Mouse (Mus musculus): ENCODE measurements around the gene Gm20696. TPM values are rescaled to one million over a fixed set of nuclear protein-coding genes. Genes with fewer than 3 reads are reported as not detected.

The Gm20696 gene
- polyA plus RNA-seq, 1 experiment from 2014 or later: 2.5 TPM

DNA sequence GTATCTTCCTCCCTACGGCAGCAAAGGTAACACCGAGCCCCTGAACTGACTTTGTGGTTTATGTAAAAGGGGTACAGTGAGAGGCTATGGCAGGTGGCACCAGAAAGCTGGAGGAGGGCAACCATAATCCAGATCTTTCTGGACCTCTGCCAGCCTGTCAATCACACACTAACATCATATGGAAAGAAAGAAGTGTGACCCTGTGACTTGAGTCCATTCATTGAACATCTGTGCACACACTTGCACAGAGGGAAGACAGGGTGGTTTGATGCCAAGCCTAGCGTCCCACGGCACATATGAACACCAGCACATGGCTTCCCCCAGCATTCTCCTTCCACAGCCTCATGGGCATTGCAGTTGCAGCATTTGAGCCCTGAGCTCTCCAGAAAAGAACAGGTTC, 202.1 kb downstream of the Gm20696 start:
- Histone ChIP-seq H3K9me3 (replicated peaks; ENCODE audit: control insufficient read depth, low read length) (no peaks in the 10 kb centered on the region), H3K4me1 (ENCODE audit: control insufficient read depth, insufficient read depth, low read length) (no peaks in the 10 kb centered on the region), H3K4me3 (ENCODE audit: low read depth, low read length) (no peak overlapping the region), H3K27ac (replicated peaks; ENCODE audit: low read depth, low read length) (no peak overlapping the region), H3K4me2 (ENCODE audit: low read depth, low read length) (no peak overlapping the region), H3K36me3 (replicated peaks; ENCODE audit: control insufficient read depth, insufficient read depth, low read depth, low read length) (no peaks in the 10 kb centered on the region), H3K9ac (replicated peaks; ENCODE audit: low read length) (no peak overlapping the region), H3K27me3 (ENCODE audit: control insufficient read depth, insufficient read depth, low read length) (no peaks in the 10 kb centered on the region)
- DNase-seq (ENCODE audit: low spot score) (no peak), ATAC-seq (replicated peaks; ENCODE audit: insufficient number of reproducible peaks, low FRiP score, low TSS enrichment, low read depth) (no peak)
- 80% methylated on average over 4 of the region's 4 CpGs for WGBS

- no peak for DNase-seq (ENCODE audit: low spot score)
- Histone ChIP-seq H3K4me3 (ENCODE audit: low read depth, low read length) (no peak overlapping the region), H3K9ac (replicated peaks; ENCODE audit: low read length) (no peak overlapping the region), H3K4me2 (ENCODE audit: low read depth, low read length) (no peak overlapping the region), H3K27me3 (ENCODE audit: control insufficient read depth, insufficient read depth, low read length) (no peaks in the 10 kb centered on the region), H3K27ac (replicated peaks; ENCODE audit: low read depth, low read length) (no peak overlapping the region), H3K9me3 (replicated peaks; ENCODE audit: control insufficient read depth, low read length) (no peaks in the 10 kb centered on the region), H3K4me1 (ENCODE audit: control insufficient read depth, insufficient read depth, low read length) (no peaks in the 10 kb centered on the region), H3K36me3 (replicated peaks; ENCODE audit: control insufficient read depth, insufficient read depth, low read depth, low read length) (no peaks in the 10 kb centered on the region)
- 92% methylated on average over 7 of the region's 7 CpGs for WGBS
- ATAC-seq (replicated peaks; ENCODE audit: insufficient number of reproducible peaks, low FRiP score, low TSS enrichment, low read depth): no peak
These were observed 202.7 kb downstream of the Gm20696 start for GRCm38 (mm10) chr6:99463906-99464305.

DNA sequence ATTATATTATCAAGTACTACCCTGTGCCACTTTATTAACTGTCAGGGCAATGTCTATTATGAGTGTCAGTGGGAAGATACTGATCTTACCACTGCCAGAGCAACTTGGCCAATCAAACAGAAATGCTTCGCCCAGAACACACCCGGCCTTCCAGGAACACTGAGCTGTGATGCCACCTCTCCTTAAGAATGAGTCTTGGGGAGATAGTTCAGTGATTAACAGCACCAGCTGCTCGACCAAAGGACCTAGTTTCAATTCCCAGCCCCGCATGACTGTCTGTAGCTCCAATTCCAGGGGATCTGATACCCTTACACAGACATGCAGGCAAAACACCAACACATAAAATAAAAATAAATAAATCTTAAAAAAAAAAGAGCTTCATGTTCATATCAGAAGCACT, 207.8 kb downstream of the Gm20696 start:
- no peaks in the 10 kb centered on the region for H3K4me1 ChIP-seq (ENCODE audit: control insufficient read depth, insufficient read depth, low read length)
- no peaks in the 10 kb centered on the region for H3K36me3 ChIP-seq (replicated peaks; ENCODE audit: control insufficient read depth, insufficient read depth, low read depth, low read length)
- no peak overlapping the region for H3K9ac ChIP-seq (replicated peaks; ENCODE audit: low read length)
- H3K4me2 ChIP-seq (ENCODE audit: low read depth, low read length): no peak overlapping the region
- H3K27ac ChIP-seq (replicated peaks; ENCODE audit: low read depth, low read length): no peak overlapping the region
- DNase-seq (ENCODE audit: low spot score): no peak
- no peaks in the 10 kb centered on the region for H3K27me3 ChIP-seq (ENCODE audit: control insufficient read depth, insufficient read depth, low read length)
- no peak for ATAC-seq (replicated peaks; ENCODE audit: insufficient number of reproducible peaks, low FRiP score, low TSS enrichment, low read depth)
- H3K9me3 ChIP-seq (replicated peaks; ENCODE audit: control insufficient read depth, low read length): no peaks in the 10 kb centered on the region
- WGBS: 91% methylated on average over 4 of the region's 4 CpGs
- no peak overlapping the region for H3K4me3 ChIP-seq (ENCODE audit: low read depth, low read length)

DNA sequence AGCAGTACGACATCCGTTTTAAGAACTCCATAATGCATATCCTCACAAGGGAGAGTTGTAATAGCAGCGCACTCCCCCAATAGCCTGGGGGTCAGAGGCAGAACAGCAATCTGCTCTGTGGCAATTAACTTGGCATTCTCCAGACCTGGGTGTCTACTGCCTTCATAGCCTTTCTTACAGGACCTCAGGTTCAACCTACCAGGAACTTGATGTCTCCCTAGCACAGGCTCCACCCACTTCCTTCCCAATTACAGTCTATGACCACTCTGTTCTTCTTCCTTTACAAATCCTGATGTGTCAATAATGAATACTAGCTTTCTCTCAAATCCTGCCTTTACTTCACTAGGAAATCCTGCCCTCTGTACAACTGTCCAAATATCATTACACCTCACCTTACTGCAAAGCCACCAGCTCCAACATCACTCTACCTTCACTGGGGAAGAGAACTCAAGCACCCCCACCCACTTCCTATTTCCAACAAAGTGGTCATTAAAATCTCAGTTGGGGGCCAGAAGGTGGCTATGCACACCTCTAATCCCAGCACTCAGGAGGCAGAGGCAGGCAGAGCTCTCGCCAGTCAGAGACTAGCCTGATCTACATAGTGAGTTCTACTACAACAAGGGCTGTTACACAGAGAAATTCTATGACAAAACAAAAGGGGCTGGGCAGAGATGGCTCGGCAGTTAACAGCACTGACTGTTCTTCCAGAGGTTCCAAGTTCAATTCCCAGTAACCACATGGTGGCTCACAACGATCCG, 212.7 kb downstream of the Gm20696 start:
- no peak for DNase-seq (ENCODE audit: low spot score)
- Histone ChIP-seq H3K4me1 (ENCODE audit: control insufficient read depth, insufficient read depth, low read length) (no peaks in the 10 kb centered on the region), H3K36me3 (replicated peaks; ENCODE audit: control insufficient read depth, insufficient read depth, low read depth, low read length) (no peaks in the 10 kb centered on the region), H3K27me3 (ENCODE audit: control insufficient read depth, insufficient read depth, low read length) (no peaks in the 10 kb centered on the region), H3K9me3 (replicated peaks; ENCODE audit: control insufficient read depth, low read length) (no peaks in the 10 kb centered on the region), H3K4me2 (ENCODE audit: low read depth, low read length) (no peak overlapping the region), H3K27ac (replicated peaks; ENCODE audit: low read depth, low read length) (no peak overlapping the region), H3K9ac (replicated peaks; ENCODE audit: low read length) (no peak overlapping the region), H3K4me3 (ENCODE audit: low read depth, low read length) (no peak overlapping the region)
- ATAC-seq (replicated peaks; ENCODE audit: insufficient number of reproducible peaks, low FRiP score, low TSS enrichment, low read depth): no peak
- WGBS: 80% methylated on average over 7 of the region's 7 CpGs

GRCm38 (mm10) chr6:99452638-99453185, 213.9 kb downstream of the Gm20696 start:
- Histone ChIP-seq H3K36me3 (replicated peaks; ENCODE audit: control insufficient read depth, insufficient read depth, low read depth, low read length) (no peaks in the 10 kb centered on the region), H3K9ac (replicated peaks; ENCODE audit: low read length) (no peak overlapping the region), H3K27ac (replicated peaks; ENCODE audit: low read depth, low read length) (no peak overlapping the region), H3K4me3 (ENCODE audit: low read depth, low read length) (no peak overlapping the region), H3K4me1 (ENCODE audit: control insufficient read depth, insufficient read depth, low read length) (no peaks in the 10 kb centered on the region), H3K9me3 (replicated peaks; ENCODE audit: control insufficient read depth, low read length) (no peaks in the 10 kb centered on the region), H3K4me2 (ENCODE audit: low read depth, low read length) (no peak overlapping the region), H3K27me3 (ENCODE audit: control insufficient read depth, insufficient read depth, low read length) (no peaks in the 10 kb centered on the region)
- ATAC-seq (replicated peaks; ENCODE audit: insufficient number of reproducible peaks, low FRiP score, low TSS enrichment, low read depth) (no peak), DNase-seq (ENCODE audit: low spot score) (no peak)
- 66% methylated on average over 2 of the region's 2 CpGs for WGBS

GRCm38 (mm10) chr6:99451479-99451878, 215.1 kb downstream of the Gm20696 start:
- Histone ChIP-seq H3K9ac (replicated peaks; ENCODE audit: low read length) (no peak overlapping the region), H3K9me3 (replicated peaks; ENCODE audit: control insufficient read depth, low read length) (no peaks in the 10 kb centered on the region), H3K27me3 (ENCODE audit: control insufficient read depth, insufficient read depth, low read length) (no peaks in the 10 kb centered on the region), H3K27ac (replicated peaks; ENCODE audit: low read depth, low read length) (no peak overlapping the region), H3K4me3 (ENCODE audit: low read depth, low read length) (no peak overlapping the region), H3K4me1 (ENCODE audit: control insufficient read depth, insufficient read depth, low read length) (no peaks in the 10 kb centered on the region), H3K36me3 (replicated peaks; ENCODE audit: control insufficient read depth, insufficient read depth, low read depth, low read length) (no peaks in the 10 kb centered on the region), H3K4me2 (ENCODE audit: low read depth, low read length) (no peak overlapping the region)
- DNase-seq (ENCODE audit: low spot score): no peak
- WGBS: 54% methylated on average over 11 of the region's 11 CpGs
- no peak for ATAC-seq (replicated peaks; ENCODE audit: insufficient number of reproducible peaks, low FRiP score, low TSS enrichment, low read depth)

- H3K27ac ChIP-seq (replicated peaks; ENCODE audit: low read depth, low read length): no peak overlapping the region
- H3K9me3 ChIP-seq (replicated peaks; ENCODE audit: control insufficient read depth, low read length): no peaks in the 10 kb centered on the region
- DNase-seq (ENCODE audit: low spot score) (no peak), ATAC-seq (replicated peaks; ENCODE audit: insufficient number of reproducible peaks, low FRiP score, low TSS enrichment, low read depth) (no peak)
- H3K4me3 ChIP-seq (ENCODE audit: low read depth, low read length): no peak overlapping the region
- H3K4me2 ChIP-seq (ENCODE audit: low read depth, low read length): no peak overlapping the region
- no peak overlapping the region for H3K9ac ChIP-seq (replicated peaks; ENCODE audit: low read length)
- no peaks in the 10 kb centered on the region for H3K4me1 ChIP-seq (ENCODE audit: control insufficient read depth, insufficient read depth, low read length)
- no peaks in the 10 kb centered on the region for H3K36me3 ChIP-seq (replicated peaks; ENCODE audit: control insufficient read depth, insufficient read depth, low read depth, low read length)
- H3K27me3 ChIP-seq (ENCODE audit: control insufficient read depth, insufficient read depth, low read length): no peaks in the 10 kb centered on the region
- WGBS: 83% methylated on average over 4 of the region's 4 CpGs
These were observed 219.2 kb downstream of the Gm20696 start for GRCm38 (mm10) chr6:99447447-99447846.

GRCm38 (mm10) chr6:99446801-99447415, 219.7 kb downstream of the Gm20696 start:
- no peaks in the 10 kb centered on the region for H3K27me3 ChIP-seq (ENCODE audit: control insufficient read depth, insufficient read depth, low read length)
- H3K9me3 ChIP-seq (replicated peaks; ENCODE audit: control insufficient read depth, low read length): no peaks in the 10 kb centered on the region
- ATAC-seq (replicated peaks; ENCODE audit: insufficient number of reproducible peaks, low FRiP score, low TSS enrichment, low read depth) (no peak), DNase-seq (ENCODE audit: low spot score) (no peak)
- H3K4me3 ChIP-seq (ENCODE audit: low read depth, low read length): no peak overlapping the region
- H3K36me3 ChIP-seq (replicated peaks; ENCODE audit: control insufficient read depth, insufficient read depth, low read depth, low read length): no peaks in the 10 kb centered on the region
- 92% methylated on average over 12 of the region's 12 CpGs for WGBS
- no peak overlapping the region for H3K27ac ChIP-seq (replicated peaks; ENCODE audit: low read depth, low read length)
- no peak overlapping the region for H3K9ac ChIP-seq (replicated peaks; ENCODE audit: low read length)
- no peak overlapping the region for H3K4me2 ChIP-seq (ENCODE audit: low read depth, low read length)
- H3K4me1 ChIP-seq (ENCODE audit: control insufficient read depth, insufficient read depth, low read length): no peaks in the 10 kb centered on the region

All from embryonic facial prominence, embryonic 11.5 days (tissue).